ENCODE assay signal across 8 mouse cellular contexts in genomic region chr7:141437178-141438120, GRCm38 (mm10). TPM values are rescaled to one million over a fixed set of nuclear protein-coding genes. Genes with fewer than 3 reads are reported as not detected.
A peak's percentile ranks its signal among the peaks of the same experiment; 100 is the strongest.
DNase-seq lines count a peak whose midpoint lies in the region; ATAC-seq and TF ChIP-seq lines count a peak whose summit lies in the region.

Gene Slc25a22 (minus strand): TSS chr7:141437892.

- no peaks in the 10 kb centered on the region for H3K9me3 ChIP-seq in E14TG2a.4 (ENCODE audit: low read length)
- no peaks in the 10 kb centered on the region for H3K9me3 ChIP-seq in heart, embryonic 11.5 days (replicated peaks; ENCODE audit: control insufficient read depth, low read length)
- no peaks in the 10 kb centered on the region for H3K9me3 ChIP-seq in kidney, embryonic 16.5 days (ENCODE audit: low read length)
- no peaks in the 10 kb centered on the region for H3K9me3 ChIP-seq in liver, embryonic 13.5 days (replicated peaks)

- peak; percentile 21 for TF ChIP-seq CTCF in E14TG2a.4 (conservative IDR thresholded peaks at IDR 0.05; ENCODE audit: low read length)
- peak; percentile 28; the same call in 1 of the 2 replicates for TF ChIP-seq CTCF in testis, adult 2 months (IDR thresholded peaks at IDR 0.05; ENCODE audit: control insufficient read depth, insufficient read depth, insufficient replicate concordance, low read depth, low read length)

- peak within 1 kb of the TSS; percentile 85 for H3K4me3 ChIP-seq in E14TG2a.4 (replicated peaks; ENCODE audit: low read length)
- peak within 1 kb of the TSS; percentile 66 for H3K4me3 ChIP-seq in heart, embryonic 11.5 days (ENCODE audit: low read depth, low read length)
- peak within 1 kb of the TSS; percentile 58 for H3K4me3 ChIP-seq in kidney, embryonic 16.5 days (ENCODE audit: low read length)
- H3K4me3 ChIP-seq in liver, embryonic 13.5 days (replicated peaks) = peak within 1 kb of the TSS; percentile 71
- H3K4me3 ChIP-seq in testis, adult 2 months (ENCODE audit: control insufficient read depth, low read depth, low read length) = peak within 1 kb of the TSS; percentile 78

- ATAC-seq in erythroid progenitor cell, adult 5-6 weeks (replicated peaks; ENCODE audit: low FRiP score, poor library complexity, severe bottlenecking) = peak; percentile 75
- ATAC-seq in heart, embryonic 11.5 days (replicated peaks; ENCODE audit: insufficient number of reproducible peaks, low FRiP score, low TSS enrichment) = peak; percentile 74
- ATAC-seq in kidney, embryonic 16.5 days (ENCODE audit: low FRiP score, low TSS enrichment) = peak; percentile 69
- peak; percentile 78 for ATAC-seq in liver, embryonic 13.5 days (ENCODE audit: low read depth)

- no peak for TF ChIP-seq POLR2A in testis, adult 2 months (IDR thresholded peaks at IDR 0.05; ENCODE audit: control insufficient read depth, low read depth, low read length)

- H3K36me3 ChIP-seq in E14TG2a.4 (ENCODE audit: insufficient read depth, low read length) = peaks cover 64% of the 10 kb centered on the region
- H3K36me3 ChIP-seq in heart, embryonic 11.5 days (ENCODE audit: control insufficient read depth, insufficient read depth, low read length) = peaks cover 6% of the 10 kb centered on the region; the same call in 1 of the 2 replicates
- H3K36me3 ChIP-seq in kidney, embryonic 16.5 days (ENCODE audit: insufficient read depth, low read length) = peaks cover 29% of the 10 kb centered on the region
- peaks cover 64% of the 10 kb centered on the region for H3K36me3 ChIP-seq in liver, embryonic 13.5 days
- H3K36me3 ChIP-seq in testis, adult 2 months (ENCODE audit: control insufficient read depth, insufficient read depth, low read length) = no peaks in the 10 kb centered on the region

- peak; percentile 79 for DNase-seq in brain, embryonic 18.5 days (ENCODE audit: low read depth, low spot score)
- peak; percentile 69 for DNase-seq in liver, embryonic 13.5 days
- DNase-seq in natural killer cell, adult 2 months (ENCODE audit: low spot score in 2 of 2) = peak; percentile 69 to 79

- peak within 1 kb of the TSS; percentile 95 for H3K4me2 ChIP-seq in heart, embryonic 11.5 days
- peak within 1 kb of the TSS; percentile 93 for H3K4me2 ChIP-seq in kidney, embryonic 16.5 days (replicated peaks; ENCODE audit: low read depth, low read length)
- peak within 1 kb of the TSS; percentile 93 for H3K4me2 ChIP-seq in liver, embryonic 13.5 days

- no peaks in the 10 kb centered on the region for H3K27me3 ChIP-seq in E14TG2a.4 (ENCODE audit: insufficient read depth, low read length)
- no peaks in the 10 kb centered on the region for H3K27me3 ChIP-seq in heart, embryonic 11.5 days (ENCODE audit: control insufficient read depth, insufficient read depth, low read length)
- no peaks in the 10 kb centered on the region for H3K27me3 ChIP-seq in kidney, embryonic 16.5 days (ENCODE audit: insufficient read depth, low read length)
- no peaks in the 10 kb centered on the region for H3K27me3 ChIP-seq in liver, embryonic 13.5 days
- no peaks in the 10 kb centered on the region for H3K27me3 ChIP-seq in testis, adult 2 months (ENCODE audit: control insufficient read depth, insufficient read depth, low read length)

- H3K27ac ChIP-seq in heart, embryonic 11.5 days (ENCODE audit: low read depth, low read length) = peak within 1 kb of the TSS; percentile 24; the same call in 1 of the 2 replicates
- no peak within 1 kb of the TSS for H3K27ac ChIP-seq in kidney, embryonic 16.5 days (ENCODE audit: low read length)
- H3K27ac ChIP-seq in liver, embryonic 13.5 days = peak within 1 kb of the TSS; percentile 75
- H3K27ac ChIP-seq in testis, adult 2 months (ENCODE audit: control insufficient read depth, insufficient read depth, low read depth, low read length) = no peak within 1 kb of the TSS

- H3K9ac ChIP-seq in heart, embryonic 11.5 days (ENCODE audit: low read depth, low read length) = peak within 1 kb of the TSS; percentile 76
- peak within 1 kb of the TSS; percentile 77 for H3K9ac ChIP-seq in kidney, embryonic 16.5 days (replicated peaks; ENCODE audit: low read length)
- H3K9ac ChIP-seq in liver, embryonic 13.5 days = peak within 1 kb of the TSS; percentile 83

- H3K4me1 ChIP-seq in E14TG2a.4 (replicated peaks; ENCODE audit: low read depth, low read length) = peaks cover 90% of the 10 kb centered on the region
- H3K4me1 ChIP-seq in heart, embryonic 11.5 days (ENCODE audit: control insufficient read depth, insufficient read depth, low read length) = peaks cover 36% of the 10 kb centered on the region
- peaks cover 41% of the 10 kb centered on the region for H3K4me1 ChIP-seq in kidney, embryonic 16.5 days (ENCODE audit: insufficient read depth, low read length)
- peaks cover 84% of the 10 kb centered on the region for H3K4me1 ChIP-seq in liver, embryonic 13.5 days (replicated peaks)
- H3K4me1 ChIP-seq in testis, adult 2 months (ENCODE audit: control insufficient read depth, insufficient read depth, low read length) = peaks cover 3% of the 10 kb centered on the region; the same call in 1 of the 2 replicates

- WGBS in heart, embryonic 11.5 days (ENCODE audit: insufficient replicate concordance) = 6% methylated on average over 53 of the region's 53 CpGs
- WGBS in kidney, embryonic 16.5 days = 6% methylated on average over 53 of the region's 53 CpGs
- WGBS in liver, embryonic 13.5 days (ENCODE audit: insufficient replicate concordance) = 6% methylated on average over 53 of the region's 53 CpGs

RNA-seq across cellular contexts. Expression of gene Slc25a22, which starts in this region (rescaled TPM):
- 28.5 and 37.3 TPM in 2 replicates for total RNA-seq in erythroid progenitor cell, adult 5-6 weeks (2015; ENCODE audit: low replicate concordance)
- total RNA-seq in erythroid progenitor cell, adult 5-6 weeks (2017; ENCODE audit: low replicate concordance) = 1.4 and 7.1 TPM in 2 replicates
- polyA plus RNA-seq in heart, embryonic 11.5 days (2014; fragmentation: Nextera tagmentation; extraction: Ambion mirVana) = 19.4 and 19.7 TPM in 2 replicates
- 33.2 and 39.9 TPM in 2 replicates for polyA plus RNA-seq in kidney, embryonic 16.5 days (2015; fragmentation: Nextera tagmentation; extraction: Ambion mirVana)
- 16.6 and 20.4 TPM in 2 replicates for polyA plus RNA-seq in liver, embryonic 13.5 days (2015; fragmentation: Nextera tagmentation; extraction: Ambion mirVana)
- 7.2 and 10.9 TPM in 2 replicates for polyA plus RNA-seq in testis, adult 2 months (2012; rRNA removed)

Comparison
In these comparisons a context has a peak if more than half of its experiments do, and no peak if none do; other contexts are left out.
1. H3K27ac ChIP-seq: peak in heart, embryonic 11.5 days (single experiment) and liver, embryonic 13.5 days (single experiment); none in kidney, embryonic 16.5 days (single experiment) and testis, adult 2 months (single experiment).
2. Peak in every context shown above with its lines, with median percentiles within 50 percentile points of each other: H3K4me3 ChIP-seq, DNase-seq, ATAC-seq, H3K4me2 ChIP-seq and H3K9ac ChIP-seq.